Mouse (Mus musculus) MEL (cell line): ENCODE results near the gene Nrl. TPM values are rescaled to one million over a fixed set of nuclear protein-coding genes. Genes with fewer than 3 reads are reported as not detected.

Source experiments
- DNase-seq: peaks from one replicate; pipeline ENCODE4 v3.0.0; 2011; ENCODE audit warnings: low read depth, low spot score
- H3K27ac ChIP-seq: 2 replicates; pipeline ENCODE4 v1.5.1; 2012; ENCODE audit warnings: low read depth, mild to moderate bottlenecking, control low read depth, low read length, moderate library complexity; ENCODE audit not compliant: control insufficient read depth
- H3K27me3 ChIP-seq, 2 experiments: fragments of 150-350 bp in 1 of 2; sonication (generic) in 1 of 2; 2 replicates each; pipeline ENCODE4 v1.6.1; 2012; ENCODE audit warnings: low read length in 2 of 2, mild to moderate bottlenecking in 2 of 2, improper control_type of control experiment in 1 of 2, moderate library complexity in 1 of 2; ENCODE audit not compliant: insufficient read depth in 2 of 2, control insufficient read depth in 1 of 2
- H3K36me3 ChIP-seq, 2 experiments: 2 replicates each; pipeline ENCODE4 v1.6.1; 2012 to 2014; ENCODE audit warnings: low read length in 2 of 2, improper control_type of control experiment in 1 of 2, inconsistent platforms in 1 of 2, mild to moderate bottlenecking in 1 of 2; ENCODE audit not compliant: insufficient read depth in 2 of 2, control insufficient read depth in 1 of 2
- H3K4me1 ChIP-seq, 2 experiments: fragments of 150-350 bp in 1 of 2; sonication (generic) in 1 of 2; 2 replicates each; pipeline ENCODE4 v1.6.1; 2012; ENCODE audit warnings: low read length in 2 of 2, improper control_type of control experiment in 1 of 2, mild to moderate bottlenecking in 1 of 2; ENCODE audit not compliant: insufficient read depth in 2 of 2, control insufficient read depth in 1 of 2
- H3K4me3 ChIP-seq, 2 experiments: fragments of 150-350 bp in 1 of 2; sonication (generic) in 1 of 2; 2 replicates each; pipeline ENCODE4 v1.5.1; 2012; ENCODE audit warnings: low read depth in 2 of 2, low read length in 2 of 2, mild to moderate bottlenecking in 2 of 2, moderate library complexity in 2 of 2, control low read depth in 1 of 2, improper control_type of control experiment in 1 of 2; ENCODE audit not compliant: control insufficient read depth in 1 of 2, insufficient read depth in 1 of 2
- H3K79me2 ChIP-seq: 2 replicates; pipeline ENCODE4 v1.6.1; 2012; ENCODE audit warnings: mild to moderate bottlenecking, low read length, moderate library complexity; ENCODE audit not compliant: control insufficient read depth, poor library complexity, insufficient read depth
- H3K9ac ChIP-seq: 2 replicates; pipeline ENCODE4 v1.6.1; 2012; ENCODE audit warnings: low read depth, mild to moderate bottlenecking, control low read depth, low read length, moderate library complexity; ENCODE audit not compliant: control insufficient read depth, poor library complexity, severe bottlenecking
- H3K9me3 ChIP-seq: fragments of 150-350 bp; sonication (generic); replicated peaks from 2 replicates; pipeline ENCODE4 v1.6.1; 2012; ENCODE audit warnings: mild to moderate bottlenecking, low read length, improper control_type of control experiment, moderate library complexity; ENCODE audit not compliant: insufficient read depth
- BHLHE40 ChIP-seq: IDR thresholded peaks from 2 replicates; pipeline ENCODE4 v1.6.1; 2012; ENCODE audit warnings: low read depth, mild to moderate bottlenecking, inconsistent platforms, low read length, improper control_type of control experiment, borderline replicate concordance
- CHD1 ChIP-seq: IDR thresholded peaks from 2 replicates; pipeline ENCODE4 v1.6.1; 2012; ENCODE audit warnings: low read depth, mild to moderate bottlenecking, inconsistent platforms, low read length, improper control_type of control experiment
- CHD2 ChIP-seq: IDR thresholded peaks from 2 replicates; pipeline ENCODE4 v1.6.1; 2011; ENCODE audit warnings: low read length, improper control_type of control experiment
- CTCF ChIP-seq, 3 experiments: IDR thresholded peaks in 2 of 3; conservative IDR thresholded peaks in 1 of 3; 2 replicates each; pipeline ENCODE4 v1.5.1; 2011 to 2012; ENCODE audit warnings: low read length in 3 of 3, low read depth in 2 of 3, mild to moderate bottlenecking in 2 of 3, improper control_type of control experiment in 1 of 3, inconsistent platforms in 1 of 3, mixed read lengths in 1 of 3, moderate library complexity in 1 of 3; ENCODE audit not compliant: control insufficient read depth in 1 of 3, insufficient read depth in 1 of 3, poor library complexity in 1 of 3, severe bottlenecking in 1 of 3
- ELF1 ChIP-seq: IDR thresholded peaks from 2 replicates; pipeline ENCODE4 v1.6.1; 2014; ENCODE audit warnings: low read depth, mild to moderate bottlenecking, inconsistent platforms, low read length, improper control_type of control experiment, moderate library complexity
- ETS1 ChIP-seq: IDR thresholded peaks from 2 replicates; pipeline ENCODE4 v1.6.1; 2012; ENCODE audit warnings: low read depth, mild to moderate bottlenecking, inconsistent platforms, low read length, improper control_type of control experiment, moderate library complexity
- GABPA ChIP-seq: IDR thresholded peaks from 2 replicates; pipeline ENCODE4 v1.6.1; 2012; ENCODE audit warnings: low read depth, mild to moderate bottlenecking, inconsistent platforms, low read length, improper control_type of control experiment, moderate library complexity
- GATA1 ChIP-seq: IDR thresholded peaks from 2 replicates; pipeline ENCODE4 v1.6.1; 2011; ENCODE audit warnings: low read depth, low read length, improper control_type of control experiment
- HCFC1 ChIP-seq: IDR thresholded peaks from 2 replicates; pipeline ENCODE4 v1.6.1; 2012; ENCODE audit warnings: low read depth, mild to moderate bottlenecking, inconsistent platforms, low read length, improper control_type of control experiment, moderate library complexity
- KAT2A ChIP-seq: conservative IDR thresholded peaks from 2 replicates; pipeline ENCODE4 v1.6.1; 2012; ENCODE audit warnings: low read depth, low read length, improper control_type of control experiment, inconsistent platforms
- MAFK ChIP-seq: IDR thresholded peaks from 2 replicates; pipeline ENCODE4 v1.6.1; 2011; ENCODE audit warnings: low read depth, mild to moderate bottlenecking, low read length, improper control_type of control experiment, borderline replicate concordance
- MAX ChIP-seq: IDR thresholded peaks from 2 replicates; pipeline ENCODE4 v1.6.1; 2011; ENCODE audit warnings: low read length, improper control_type of control experiment
- MEF2A ChIP-seq: IDR thresholded peaks from 2 replicates; pipeline ENCODE4 v1.6.1; 2014; ENCODE audit warnings: low read depth, mild to moderate bottlenecking, inconsistent platforms, low read length, improper control_type of control experiment; ENCODE audit not compliant: poor library complexity, insufficient replicate concordance, severe bottlenecking; ENCODE audit errors: extremely low read depth
- MXI1 ChIP-seq: IDR thresholded peaks from 2 replicates; pipeline ENCODE4 v1.6.1; 2011; ENCODE audit warnings: mild to moderate bottlenecking, low read depth, low read length, improper control_type of control experiment
- MYB ChIP-seq: IDR thresholded peaks from 2 replicates; pipeline ENCODE4 v1.6.1; 2011; ENCODE audit warnings: mild to moderate bottlenecking, low read depth, low read length, improper control_type of control experiment
- MYC ChIP-seq: IDR thresholded peaks from 2 replicates; pipeline ENCODE4 v1.6.1; 2011; ENCODE audit warnings: low read depth, mild to moderate bottlenecking, low read length, improper control_type of control experiment, moderate library complexity
- NELFE ChIP-seq: IDR thresholded peaks from 2 replicates; pipeline ENCODE4 v1.6.1; 2011; ENCODE audit warnings: low read depth, low read length, improper control_type of control experiment
- POLR2AphosphoS2 ChIP-seq: IDR thresholded peaks from 2 replicates; pipeline ENCODE4 v1.6.1; 2011; ENCODE audit warnings: low read length, improper control_type of control experiment
- RCOR1 ChIP-seq: IDR thresholded peaks from 2 replicates; pipeline ENCODE4 v1.6.1; 2012; ENCODE audit warnings: low read depth, mild to moderate bottlenecking, inconsistent platforms, low read length, improper control_type of control experiment
- SIN3A ChIP-seq: IDR thresholded peaks from 2 replicates; pipeline ENCODE4 v1.6.1; 2012; ENCODE audit warnings: low read length, improper control_type of control experiment, inconsistent platforms
- SMC3 ChIP-seq: IDR thresholded peaks from 2 replicates; pipeline ENCODE4 v1.6.1; 2011; ENCODE audit warnings: low read depth, low read length, improper control_type of control experiment
- TBP ChIP-seq: IDR thresholded peaks from 2 replicates; pipeline ENCODE4 v1.8.0; 2011; ENCODE audit warnings: low read depth, low read length, improper control_type of control experiment
- TCF12 ChIP-seq: IDR thresholded peaks from 2 replicates; pipeline ENCODE4 v1.6.1; 2014; ENCODE audit warnings: low read depth, mild to moderate bottlenecking, inconsistent platforms, low read length, improper control_type of control experiment, moderate library complexity
- UBTF ChIP-seq: IDR thresholded peaks from 2 replicates; pipeline ENCODE4 v1.6.1; 2012; ENCODE audit warnings: low read depth, mild to moderate bottlenecking, inconsistent platforms, low read length, improper control_type of control experiment, moderate library complexity, borderline replicate concordance; ENCODE audit not compliant: insufficient read depth
- USF1 ChIP-seq: IDR thresholded peaks from 2 replicates; pipeline ENCODE4 v1.6.1; 2014; ENCODE audit warnings: low read depth, mild to moderate bottlenecking, inconsistent platforms, low read length, improper control_type of control experiment, moderate library complexity
- USF2 ChIP-seq, 2 experiments: IDR thresholded peaks; 2 replicates each; pipeline ENCODE4 v1.6.1; 2011 to 2012; ENCODE audit warnings: improper control_type of control experiment in 2 of 2, low read length in 2 of 2, borderline replicate concordance in 1 of 2, inconsistent platforms in 1 of 2, low read depth in 1 of 2, mild to moderate bottlenecking in 1 of 2; ENCODE audit not compliant: insufficient read depth in 1 of 2
- ZMIZ1 ChIP-seq: IDR thresholded peaks from 2 replicates; pipeline ENCODE4 v1.6.1; 2012; ENCODE audit warnings: low read depth, mild to moderate bottlenecking, inconsistent platforms, low read length, improper control_type of control experiment, moderate library complexity
- ZNF384 ChIP-seq: IDR thresholded peaks from 2 replicates; pipeline ENCODE4 v1.6.1; 2012; ENCODE audit warnings: low read depth, mild to moderate bottlenecking, inconsistent platforms, low read length, improper control_type of control experiment
- polyA plus RNA-seq, 2 experiments: library from polyadenylated mRNA; stranded (reverse) in 1 of 2; unstranded in 1 of 2; fragments of >175 nt in 1 of 2; fragments of >200 nt in 1 of 2; gene quantifications; 2 replicates each; pipeline versions ENCODE4 v1.2.1 to v1.2.4; 2012; ENCODE audit warnings: low replicate concordance in 2 of 2, low read depth in 1 of 2; ENCODE audit not compliant: insufficient read length in 2 of 2, insufficient read depth in 1 of 2, missing spikeins in 1 of 2
- total RNA-seq: library from RNA; depleted of rRNA; stranded (reverse); fragments of 300-350 nt; gene quantifications from 2 replicates; pipeline ENCODE4 v1.2.3, GENCODE M21; 2012

The Nrl gene
- total and polyA plus RNA-seq, 3 experiments, result not detected

DNA sequence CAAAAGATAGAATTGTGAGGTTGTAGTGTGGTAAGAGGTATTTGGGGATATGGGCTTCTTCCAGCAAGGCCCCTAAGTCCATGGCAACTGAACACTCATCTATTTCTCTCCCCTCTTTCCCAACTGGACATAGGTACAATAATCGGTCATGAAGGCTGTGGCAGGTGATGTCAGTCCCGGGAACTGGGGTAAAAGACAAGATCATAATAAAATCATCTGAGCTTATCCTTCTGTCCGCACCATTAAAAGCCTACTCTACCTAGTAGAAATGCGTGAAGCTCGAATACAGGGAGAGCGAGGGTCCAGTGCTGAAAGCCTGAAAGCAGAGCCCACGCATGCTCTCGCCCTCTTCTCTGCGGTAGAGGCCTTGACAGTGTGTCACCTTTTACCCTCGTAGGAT is 45.2 kb downstream of the Nrl start:
- no peak overlapping the region for H3K4me3 ChIP-seq
- no peak overlapping the region for H3K27ac ChIP-seq

DNA sequence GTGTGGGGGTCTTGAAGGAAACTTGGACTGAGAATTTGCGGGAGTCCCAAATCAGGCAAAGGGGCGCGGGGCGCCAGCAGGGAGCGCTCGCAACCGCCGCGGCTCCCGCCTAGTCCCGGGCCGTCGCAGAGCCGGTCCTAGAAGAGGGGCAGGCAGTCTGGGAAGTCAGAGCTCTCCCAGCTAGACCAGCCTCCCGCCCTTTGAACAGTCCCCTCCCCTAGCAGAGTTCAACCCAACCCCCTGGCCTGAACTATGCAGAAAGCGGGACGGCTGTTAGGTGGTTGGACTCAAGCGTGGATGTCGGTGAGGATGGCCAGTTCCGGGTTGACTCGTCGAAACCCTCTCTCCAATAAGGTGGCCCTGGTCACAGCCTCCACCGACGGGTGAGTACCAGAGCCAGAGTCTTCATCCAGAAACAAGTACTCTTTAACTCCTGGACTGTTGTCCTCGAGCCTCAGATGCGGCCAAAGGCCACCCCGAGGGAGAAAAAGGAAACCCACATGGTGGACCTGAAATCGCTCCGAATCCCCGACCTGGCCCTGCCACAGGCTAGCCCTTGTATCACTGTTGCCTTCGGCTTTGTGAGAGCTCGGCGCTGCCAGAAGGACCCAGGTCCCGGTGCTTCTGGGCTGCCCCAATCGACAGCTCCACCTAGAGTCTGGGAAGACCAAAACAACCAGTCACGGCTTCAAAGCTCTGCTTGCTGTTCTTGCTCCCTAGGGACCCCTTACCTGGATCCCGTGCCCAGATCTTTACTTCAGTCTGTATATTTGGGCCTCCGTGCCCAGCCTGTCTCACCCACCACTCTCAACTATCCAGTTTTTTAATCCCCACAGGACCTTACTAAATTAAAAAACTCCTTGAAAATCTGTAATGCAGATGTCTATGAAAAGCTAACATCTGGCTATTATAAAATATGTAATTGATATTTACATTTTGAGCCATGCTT is 45.9 kb downstream of the Nrl start, which contains the start of gene Dhrs4:
Gene Dhrs4 (plus strand): TSS at position 108 of the 949 bp plus-strand sequence.
- Histone ChIP-seq H3K9me3 (no peaks in the 10 kb centered on the region), H3K27ac (peak within 1 kb of the TSS; percentile 82), H3K4me1 (peaks cover 0 to 18% of the 10 kb centered on the region in 2 experiments; a peak in 3 of 4 replicates), H3K36me3 (peaks cover 0 to 12% of the 10 kb centered on the region in 2 experiments; a peak in 2 of 4 replicates), H3K4me3 (peak within 1 kb of the TSS; percentile 72 to 84), H3K27me3 (peaks cover under 1 to 3% of the 10 kb centered on the region in 2 experiments; a peak in 3 of 4 replicates), H3K79me2 (no peaks in the 10 kb centered on the region; the same call in 1 of the 2 replicates), H3K9ac (peak within 1 kb of the TSS; percentile 89)
- peak; percentile 91 for DNase-seq
- peak; percentile 68; the same call in 1 of the 2 replicates for TF ChIP-seq MAX
- no peak for TF ChIP-seq ETS1
- peak; percentile 70 for TF ChIP-seq ELF1
- TF ChIP-seq NELFE, result peak; percentile 78
- TF ChIP-seq SIN3A, result peak; percentile 62
- no peak for TF ChIP-seq USF1
- TF ChIP-seq TBP, result peak; percentile 86
- no peak for TF ChIP-seq RCOR1
- peak; percentile 43 for TF ChIP-seq SMC3
- no peak for TF ChIP-seq MYC
- no peak for TF ChIP-seq CHD2
- TF ChIP-seq CHD1, result no peak
- no peak for TF ChIP-seq KAT2A
- TF ChIP-seq MXI1, result peak; percentile 65
- peak; percentile 65 for TF ChIP-seq TCF12
- no peak for TF ChIP-seq MAFK
- TF ChIP-seq ZMIZ1, result peak; percentile 65
- no peak for TF ChIP-seq UBTF
- no peak for TF ChIP-seq MEF2A
- TF ChIP-seq USF2 (IDR thresholded peaks at IDR 0.05; ENCODE audit: borderline replicate concordance in 1 of 2, insufficient read depth in 1 of 2, low read depth in 1 of 2, low read length in 2 of 2), result no peak
- TF ChIP-seq GABPA, result peak; percentile 79; the same call in 1 of the 2 replicates
- no peak for TF ChIP-seq MYB
- no peak for TF ChIP-seq ZNF384

More for the DNA sequence above, 45.2 kb downstream of the Nrl start:
- Histone ChIP-seq H3K79me2 (no peaks in the 10 kb centered on the region; the same call in 1 of the 2 replicates), H3K9ac (no peak overlapping the region), H3K4me1 (peaks cover 0 to 18% of the 10 kb centered on the region in 2 experiments; a peak in 3 of 4 replicates), H3K27me3 (0 out of 4 replicates have a peak, but pooled peaks cover 0 to 2% of the 10 kb centered on the region in 2 experiments), H3K36me3 (peaks cover 0 to 12% of the 10 kb centered on the region in 2 experiments; a peak in 2 of 4 replicates), H3K9me3 (no peaks in the 10 kb centered on the region)
- TF ChIP-seq MYC (no peak), CHD1 (no peak), POLR2AphosphoS2 (no peak), USF2 (IDR thresholded peaks at IDR 0.05; ENCODE audit: borderline replicate concordance in 1 of 2, insufficient read depth in 1 of 2, low read depth in 1 of 2, low read length in 2 of 2) (no peak), GABPA (no peak), NELFE (no peak), BHLHE40 (no peak), HCFC1 (no peak), MXI1 (no peak), CTCF (IDR thresholded peaks at IDR 0.05 in 2 of 3, conservative IDR thresholded peaks at IDR 0.05 in 1 of 3; ENCODE audit: control insufficient read depth in 1 of 3, insufficient read depth in 1 of 3, low read depth in 2 of 3, low read length in 3 of 3, poor library complexity in 1 of 3, severe bottlenecking in 1 of 3) (no peak), SIN3A (no peak), GATA1 (no peak), ZNF384 (no peak), MEF2A (no peak)
- no peak for DNase-seq
